Mouse (Mus musculus): ENCODE results near the gene Gm3409. TPM values are rescaled to one million over a fixed set of nuclear protein-coding genes. Genes with fewer than 3 reads are reported as not detected.
"Not testable (repeated sequence)": the region's sequence is repeated elsewhere in the genome, so short reads cannot be mapped to it uniquely, and the experiment has no call there.

Gene Gm3409
- total and polyA plus RNA-seq, 3 experiments, result not detected

GRCm38 (mm10) chr5:146555836-146556235, 18.4 kb downstream of the Gm3409 start, which contains the start of gene Gm3415:
Gene Gm3415 (plus strand): TSS chr5:146556136.
- not testable (repeated sequence) for H3K27ac ChIP-seq (ENCODE audit: insufficient read depth, low read depth)

DNA sequence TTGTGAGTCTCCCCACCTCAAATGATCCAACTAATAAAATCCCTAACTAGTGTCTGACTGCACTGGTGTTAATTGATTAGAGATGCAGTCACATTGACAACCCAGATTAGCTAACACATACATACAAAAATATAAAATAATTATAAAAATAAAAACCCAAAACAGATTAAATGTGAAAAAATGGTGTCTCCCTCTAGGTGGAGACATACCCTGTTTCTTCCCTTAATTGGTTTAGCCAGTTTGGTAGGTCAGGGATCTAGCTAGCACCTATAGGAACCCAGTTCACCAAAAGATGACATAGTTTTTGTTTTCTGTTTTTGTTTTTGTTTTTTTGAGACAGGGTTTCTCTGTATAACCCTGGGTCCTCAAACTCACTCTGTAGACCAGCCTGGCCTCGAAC, 26.8 kb downstream of the Gm3409 start:
- H3K79me2 ChIP-seq (replicated peaks; ENCODE audit: control insufficient read depth, extremely low read depth, insufficient read depth, poor library complexity, severe bottlenecking), result no peaks in the 10 kb centered on the region
- dilution Hi-C loops (cut with MboI; ENCODE audit: extremely low pct_ligation_motif_present, extremely low pct_unique_long_range_greater_than_20kb, low sequenced_read_pairs) (no loop called here), in situ Hi-C loops (cut with MboI; ENCODE audit: low pct_ligation_motif_present, low pct_unique_long_range_greater_than_20kb, low sequenced_read_pairs) (loop anchor here (5.0 kb wide), 1 partner anchor 108 kb away; no protein-coding TSS in a partner anchor)
- H3K9ac ChIP-seq (ENCODE audit: insufficient read depth, low read depth), result no peak overlapping the region
- no peak overlapping the region for H3K27ac ChIP-seq (ENCODE audit: insufficient read depth, low read depth)
- H3K4me3 ChIP-seq (replicated peaks in 1 of 3; ENCODE audit: low read depth in 2 of 3, low read length in 2 of 3, poor library complexity in 1 of 3), result no peak overlapping the region
- H3K27me3 ChIP-seq (replicated peaks), result no peaks in the 10 kb centered on the region
- H3K36me3 ChIP-seq (replicated peaks in 1 of 2; ENCODE audit: control insufficient read depth in 1 of 2, insufficient read depth in 1 of 2, low read length in 1 of 2), result no peaks in the 10 kb centered on the region
- no peak for DNase-seq (ENCODE audit: extremely low read depth)
- H3K4me1 ChIP-seq (ENCODE audit: control insufficient read depth in 1 of 2, insufficient read depth in 2 of 2), result no peaks in the 10 kb centered on the region
- peak; percentile 36; the same call in 1 of the 2 replicates for TF ChIP-seq SMC3 (IDR thresholded peaks at IDR 0.05; ENCODE audit: low read depth, low read length)
- TF ChIP-seq MYC (IDR thresholded peaks at IDR 0.05; ENCODE audit: low read depth, low read length), result no peak
- TF ChIP-seq IRF4 (IDR thresholded peaks at IDR 0.05; ENCODE audit: low read depth, low read length), result no peak
- peak; percentile 56 for TF ChIP-seq RAD21 (IDR thresholded peaks at IDR 0.05; ENCODE audit: low read depth, low read length)
- TF ChIP-seq MAZ (IDR thresholded peaks at IDR 0.05; ENCODE audit: low read depth, low read length), result no peak
- no peak for TF ChIP-seq BHLHE40 (IDR thresholded peaks at IDR 0.05; ENCODE audit: low read depth, low read length)
- TF ChIP-seq GABPA (IDR thresholded peaks at IDR 0.05; ENCODE audit: insufficient replicate concordance, low read depth, low read length), result no peak
- no peak for TF ChIP-seq PAX5 (IDR thresholded peaks at IDR 0.05; ENCODE audit: low read length)
- TF ChIP-seq CHD2 (IDR thresholded peaks at IDR 0.05; ENCODE audit: low read length), result no peak
- TF ChIP-seq CTCF (conservative IDR thresholded peaks at IDR 0.05 in 1 of 2, IDR thresholded peaks at IDR 0.05 in 1 of 2; ENCODE audit: low read depth in 2 of 2, low read length in 2 of 2), result peak in 1 of 2 experiments; percentile 52; a peak in 2 of 4 replicates
- TF ChIP-seq UBTF (IDR thresholded peaks at IDR 0.05; ENCODE audit: low read depth, low read length), result no peak
- TF ChIP-seq E2F4 (IDR thresholded peaks at IDR 0.05; ENCODE audit: insufficient replicate concordance, low read depth, low read length), result no peak
- TF ChIP-seq ZKSCAN1 (IDR thresholded peaks at IDR 0.05; ENCODE audit: borderline replicate concordance, low read depth, low read length), result no peak
- H3K9me3 ChIP-seq (replicated peaks; ENCODE audit: low read length), result peaks cover 2% of the 10 kb centered on the region
- H3K4me2 ChIP-seq (ENCODE audit: insufficient read depth, low read depth, poor library complexity, severe bottlenecking), result no peak overlapping the region

More at GRCm38 (mm10) chr5:146555836-146556235, 18.4 kb downstream of the Gm3409 start, which contains the start of gene Gm3415:
- DNase-seq (ENCODE audit: extremely low read depth); H3K4me2 ChIP-seq (ENCODE audit: insufficient read depth, low read depth, poor library complexity, severe bottlenecking); H3K4me1 ChIP-seq (ENCODE audit: control insufficient read depth in 1 of 2, insufficient read depth in 2 of 2); in situ Hi-C loops (cut with MboI; ENCODE audit: low pct_ligation_motif_present, low pct_unique_long_range_greater_than_20kb, low sequenced_read_pairs); H3K79me2 ChIP-seq (replicated peaks; ENCODE audit: control insufficient read depth, extremely low read depth, insufficient read depth, poor library complexity, severe bottlenecking); H3K4me3 ChIP-seq (replicated peaks in 1 of 3; ENCODE audit: low read depth in 2 of 3, low read length in 2 of 3, poor library complexity in 1 of 3); H3K9ac ChIP-seq (ENCODE audit: insufficient read depth, low read depth); H3K27me3 ChIP-seq (replicated peaks); H3K36me3 ChIP-seq (replicated peaks in 1 of 2; ENCODE audit: control insufficient read depth in 1 of 2, insufficient read depth in 1 of 2, low read length in 1 of 2); H3K9me3 ChIP-seq (replicated peaks; ENCODE audit: low read length); dilution Hi-C loops (cut with MboI; ENCODE audit: extremely low pct_ligation_motif_present, extremely low pct_unique_long_range_greater_than_20kb, low sequenced_read_pairs): not testable (repeated sequence)

DNA sequence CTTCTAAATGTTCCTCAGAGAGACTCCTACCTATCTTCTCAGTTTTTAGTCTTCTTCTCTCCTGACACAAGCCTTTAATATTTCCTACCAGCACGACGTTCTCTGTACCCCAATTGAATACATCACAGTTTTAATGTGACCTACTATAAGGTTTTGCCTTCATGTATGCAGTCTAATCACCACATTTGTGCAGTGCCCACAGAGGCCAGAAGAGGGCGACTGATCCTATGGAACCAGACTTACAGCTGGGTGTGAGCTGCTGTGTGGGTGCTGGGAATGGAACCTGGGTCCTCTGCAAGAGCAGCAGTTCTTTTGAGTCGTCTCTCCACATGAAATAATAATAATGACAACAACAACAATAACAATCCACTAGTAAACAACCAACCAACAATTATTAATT, 29.6 kb downstream of the Gm3409 start:
- dilution Hi-C loops (cut with MboI; ENCODE audit: extremely low pct_ligation_motif_present, extremely low pct_unique_long_range_greater_than_20kb, low sequenced_read_pairs) (no loop called here), in situ Hi-C loops (cut with MboI; ENCODE audit: low pct_ligation_motif_present, low pct_unique_long_range_greater_than_20kb, low sequenced_read_pairs) (no loop called here)
- TF ChIP-seq MAZ (IDR thresholded peaks at IDR 0.05; ENCODE audit: low read depth, low read length) (no peak), NELFE (IDR thresholded peaks at IDR 0.05; ENCODE audit: low read depth, low read length) (no peak), RAD21 (IDR thresholded peaks at IDR 0.05; ENCODE audit: low read depth, low read length) (peak; percentile 24), MEF2A (IDR thresholded peaks at IDR 0.05; ENCODE audit: borderline replicate concordance, low read depth, low read length) (no peak), SMC3 (IDR thresholded peaks at IDR 0.05; ENCODE audit: low read depth, low read length) (peak; percentile 51; the same call in 1 of the 2 replicates), USF2 (conservative IDR thresholded peaks at IDR 0.05; ENCODE audit: low read depth, low read length) (no peak), UBTF (IDR thresholded peaks at IDR 0.05; ENCODE audit: low read depth, low read length) (no peak), ZNF384 (IDR thresholded peaks at IDR 0.05; ENCODE audit: low read depth, low read length) (no peak), CTCF (conservative IDR thresholded peaks at IDR 0.05 in 1 of 2, IDR thresholded peaks at IDR 0.05 in 1 of 2; ENCODE audit: low read depth in 2 of 2, low read length in 2 of 2) (peak in 1 of 2 experiments; percentile 56; a peak in 3 of 4 replicates)
- Histone ChIP-seq H3K9me3 (replicated peaks; ENCODE audit: low read length) (peaks cover 2% of the 10 kb centered on the region), H3K4me2 (ENCODE audit: insufficient read depth, low read depth, poor library complexity, severe bottlenecking) (no peak overlapping the region), H3K9ac (ENCODE audit: insufficient read depth, low read depth) (no peak overlapping the region), H3K79me2 (replicated peaks; ENCODE audit: control insufficient read depth, extremely low read depth, insufficient read depth, poor library complexity, severe bottlenecking) (no peaks in the 10 kb centered on the region), H3K4me1 (ENCODE audit: control insufficient read depth in 1 of 2, insufficient read depth in 2 of 2) (no peaks in the 10 kb centered on the region), H3K4me3 (replicated peaks in 1 of 3; ENCODE audit: low read depth in 2 of 3, low read length in 2 of 3, poor library complexity in 1 of 3) (no peak overlapping the region), H3K27me3 (replicated peaks) (no peaks in the 10 kb centered on the region), H3K27ac (ENCODE audit: insufficient read depth, low read depth) (no peak overlapping the region), H3K36me3 (replicated peaks in 1 of 2; ENCODE audit: control insufficient read depth in 1 of 2, insufficient read depth in 1 of 2, low read length in 1 of 2) (no peaks in the 10 kb centered on the region)
- peak; percentile 25 for DNase-seq (ENCODE audit: extremely low read depth)

DNA sequence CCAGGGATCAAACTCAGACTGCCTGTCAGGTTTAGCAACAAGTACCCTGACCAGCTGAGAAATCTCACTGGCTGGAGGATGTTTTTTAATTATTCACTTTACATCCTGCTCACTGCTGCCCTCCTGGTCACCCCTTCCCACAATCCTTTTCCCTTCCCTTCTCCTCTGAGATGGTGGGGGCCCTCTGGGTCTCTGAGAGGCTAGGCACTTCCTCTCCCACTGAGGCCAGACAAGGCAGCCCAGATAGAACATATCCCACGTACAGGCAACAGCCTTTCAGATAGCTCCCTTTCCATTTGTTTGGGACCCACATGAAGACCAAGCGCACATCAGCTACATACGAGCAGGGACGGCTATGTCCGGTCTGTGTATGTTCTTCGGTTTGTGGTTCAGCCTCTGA, 32.7 kb downstream of the Gm3409 start:
- dilution Hi-C loops (cut with MboI; ENCODE audit: extremely low pct_ligation_motif_present, extremely low pct_unique_long_range_greater_than_20kb, low sequenced_read_pairs); DNase-seq (ENCODE audit: extremely low read depth); in situ Hi-C loops (cut with MboI; ENCODE audit: low pct_ligation_motif_present, low pct_unique_long_range_greater_than_20kb, low sequenced_read_pairs): not testable (repeated sequence)

More for the DNA sequence above, 32.7 kb downstream of the Gm3409 start:
- H3K36me3 ChIP-seq (replicated peaks in 1 of 2; ENCODE audit: control insufficient read depth in 1 of 2, insufficient read depth in 1 of 2, low read length in 1 of 2); H3K27me3 ChIP-seq (replicated peaks); H3K4me2 ChIP-seq (ENCODE audit: insufficient read depth, low read depth, poor library complexity, severe bottlenecking); H3K4me1 ChIP-seq (ENCODE audit: control insufficient read depth in 1 of 2, insufficient read depth in 2 of 2); H3K27ac ChIP-seq (ENCODE audit: insufficient read depth, low read depth); H3K79me2 ChIP-seq (replicated peaks; ENCODE audit: control insufficient read depth, extremely low read depth, insufficient read depth, poor library complexity, severe bottlenecking); H3K9ac ChIP-seq (ENCODE audit: insufficient read depth, low read depth); H3K9me3 ChIP-seq (replicated peaks; ENCODE audit: low read length); H3K4me3 ChIP-seq (replicated peaks in 1 of 3; ENCODE audit: low read depth in 2 of 3, low read length in 2 of 3, poor library complexity in 1 of 3): not testable (repeated sequence)
